Mouse (Mus musculus): ENCODE measurements around the gene Gm10273. TPM values are rescaled to one million over a fixed set of nuclear protein-coding genes. Genes with fewer than 3 reads are reported as not detected.

Gene Gm10273
- total RNA-seq, 2 experiments from 2014 or later, result 85.4 to 136 TPM

Other genes with a start within 250 kb of the Gm10273 start
- gene Sept10, start 173.8 kb upstream of the Gm10273 start, total RNA-seq (2021), result 1 to 10 TPM; 6.1 to 7.2 TPM
- gene Sowahc, start 173.7 kb upstream of the Gm10273 start, total RNA-seq (2021), result 1 to 10 TPM in 1 of 2 experiments, under 1 TPM in 1; 0.64 to 1.0 TPM
- 10 to 100 TPM; 21.9 to 31.7 TPM for gene P4ha1, start 72.3 kb upstream of the Gm10273 start, total RNA-seq (2021)
- gene Pla2g12b, start 8.0 kb downstream of the Gm10273 start, total RNA-seq (2021), result not detected
- under 1 TPM; 0.12 to 0.26 TPM for gene Oit3, start 46.1 kb downstream of the Gm10273 start, total RNA-seq (2021)
- gene Gm10322, start 220.4 kb downstream of the Gm10273 start, total RNA-seq (2021), result not detected
- 10 to 100 TPM; 39.4 to 43.4 TPM for gene Mcu, start 221.1 kb downstream of the Gm10273 start, total RNA-seq (2021)

Measured in gastrocnemius, postnatal 36 days (tissue).